Mouse (Mus musculus) liver, postnatal 0 days (tissue): ENCODE measurements at regions not wholly inside any gene's neighbourhood (a gene's known extent, or its start where the extent isn't known, plus 50 kb on each side); places are given as distances from the start of the nearest gene placed in this dataset.

ENCODE experiments used
- CTCF ChIP-seq: sonication (generic); IDR thresholded peaks from 2 replicates; pipeline ENCODE4 v1.5.1; 2016; ENCODE audit warnings: antibody characterized with exemption, low read depth
- EP300 ChIP-seq: IDR thresholded peaks from 2 replicates; pipeline ENCODE4 v1.6.1; 2016; ENCODE audit warnings: antibody characterized with exemption, low read depth, mild to moderate bottlenecking

- TF ChIP-seq CTCF, result no peak
- TF ChIP-seq EP300, result no peak
Measured at GRCm38 (mm10) chr17:45807452-45807851, 73.8 kb upstream of the 1600014C23Rik start.
